In the genomic region with DNA sequence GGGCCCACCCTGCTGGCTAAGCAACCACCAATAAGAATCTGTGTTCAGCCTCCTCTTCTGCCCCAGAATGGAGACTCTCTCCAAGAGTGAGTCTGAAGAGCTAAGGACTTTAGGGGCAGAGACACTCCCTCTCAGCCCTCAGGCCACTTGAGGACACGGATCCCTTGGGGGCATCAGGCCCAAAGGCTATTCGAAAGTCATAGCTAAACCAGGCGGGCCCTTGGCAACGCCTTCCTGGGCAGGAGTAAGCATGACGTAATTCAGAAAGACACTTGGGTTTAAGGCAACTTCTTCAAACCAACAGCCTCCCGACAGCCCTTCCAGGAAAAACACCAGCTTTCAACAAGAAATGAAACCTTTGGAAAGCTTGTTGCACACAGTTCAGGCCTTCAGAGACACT, we compare ENCODE assay signal across 15 mouse cellular contexts.
A peak's percentile ranks its signal among the peaks of the same experiment; 100 is the strongest.
DNase-seq lines count a peak whose midpoint lies in the region; ATAC-seq and TF ChIP-seq lines count a peak whose summit lies in the region.
"Had no signal": no experiment of that assay in that cellular context is flagged by ENCODE, and none has a peak within 500 bp of the region (broad histone marks: within the 10 kb centered on the region; RNA-seq: fewer than 3 reads in every experiment).

No protein-coding gene starts in this region.

- no peak overlapping the region for H3K4me3 ChIP-seq in kidney, embryonic 15.5 days (replicated peaks)
- H3K4me3 ChIP-seq in kidney, adult 2 months (ENCODE audit: insufficient read depth, low read depth, low read length): no peak overlapping the region
- H3K4me3 ChIP-seq: embryonic facial prominence, embryonic 13.5 days; hindbrain, embryonic 12.5 days; liver, embryonic 12.5 days had no signal

- TF ChIP-seq CTCF in kidney, adult 2 months (conservative IDR thresholded peaks at IDR 0.05; ENCODE audit: insufficient read depth, insufficient read length, low read depth, low read length): no peak

- no peaks in the 10 kb centered on the region for H3K36me3 ChIP-seq in kidney, embryonic 15.5 days
- H3K36me3 ChIP-seq in kidney, adult 2 months (ENCODE audit: control insufficient read depth, insufficient read depth, low read length): no peaks in the 10 kb centered on the region
- H3K36me3 ChIP-seq: embryonic facial prominence, embryonic 13.5 days; hindbrain, embryonic 12.5 days; liver, embryonic 12.5 days had no signal

- no peak for ATAC-seq in kidney, embryonic 15.5 days (replicated peaks; ENCODE audit: low FRiP score)
- ATAC-seq in inflammation-experienced regulatory T-cells, adult 6 months: no peak
- ATAC-seq: activated CD4-positive, CD25-positive, alpha-beta regulatory T cell, adult 4 months; intestine, embryonic 16.5 days; liver, embryonic 12.5 days had no signal

- no peaks in the 10 kb centered on the region for H3K9me3 ChIP-seq in kidney, embryonic 15.5 days (replicated peaks)
- H3K9me3 ChIP-seq: embryonic facial prominence, embryonic 13.5 days; hindbrain, embryonic 12.5 days; liver, embryonic 12.5 days had no signal

- no peak overlapping the region for H3K4me2 ChIP-seq in kidney, embryonic 15.5 days
- H3K4me2 ChIP-seq: embryonic facial prominence, embryonic 13.5 days; hindbrain, embryonic 12.5 days; liver, embryonic 12.5 days had no signal

- no peaks in the 10 kb centered on the region for H3K27me3 ChIP-seq in kidney, embryonic 15.5 days
- no peaks in the 10 kb centered on the region for H3K27me3 ChIP-seq in kidney, adult 2 months (replicated peaks; ENCODE audit: control insufficient read depth, insufficient read depth, low read length)
- H3K27me3 ChIP-seq: embryonic facial prominence, embryonic 13.5 days; hindbrain, embryonic 12.5 days; liver, embryonic 12.5 days had no signal

- WGBS in kidney, embryonic 15.5 days: 80% methylated on average over 6 of the region's 6 CpGs
- WGBS in kidney, adult 2 months: 62% methylated on average over 6 of the region's 6 CpGs

- peak; percentile 36 for DNase-seq in kidney, postnatal 10 days
- DNase-seq in ZHBTc4 (ENCODE audit: low read depth, low spot score): peak; percentile 43
- DNase-seq in gastrocnemius, adult 8-10 months (ENCODE audit: low spot score in 2 of 2): peak; percentile 65 to 77
- peak; percentile 70 for DNase-seq in heart, postnatal 25 days (ENCODE audit: low spot score)
- no peak for DNase-seq in kidney, adult 2 months
- DNase-seq: kidney, postnatal 36 days; left cerebral cortex, postnatal 4 days; right cerebral cortex, adult 18-20 months had no signal

- no peak overlapping the region for H3K9ac ChIP-seq in kidney, embryonic 15.5 days
- H3K9ac ChIP-seq: embryonic facial prominence, embryonic 13.5 days; hindbrain, embryonic 12.5 days; liver, embryonic 12.5 days had no signal

- H3K4me1 ChIP-seq in kidney, embryonic 15.5 days: peaks cover 10% of the 10 kb centered on the region
- peaks cover 9% of the 10 kb centered on the region for H3K4me1 ChIP-seq in kidney, adult 2 months (ENCODE audit: control insufficient read depth, insufficient read depth, low read length)
- H3K4me1 ChIP-seq: liver, embryonic 12.5 days had no signal

- intact Hi-C loops in heart, postnatal 25 days (cut with DNase I): no loop called here

- no peak for TF ChIP-seq POLR2A in kidney, adult 2 months (IDR thresholded peaks at IDR 0.05; ENCODE audit: low read depth, low read length)

- H3K27ac ChIP-seq in kidney, embryonic 15.5 days: no peak overlapping the region
- H3K27ac ChIP-seq in kidney, adult 2 months (ENCODE audit: insufficient read depth, low read depth, low read length): no peak overlapping the region
- H3K27ac ChIP-seq: embryonic facial prominence, embryonic 13.5 days; hindbrain, embryonic 12.5 days; liver, embryonic 12.5 days had no signal
